Mouse (Mus musculus): ENCODE measurements at regions not wholly inside any gene's neighbourhood (a gene's known extent, or its start where the extent isn't known, plus 50 kb on each side); places are given as distances from the start of the nearest gene placed in this dataset.

DNA sequence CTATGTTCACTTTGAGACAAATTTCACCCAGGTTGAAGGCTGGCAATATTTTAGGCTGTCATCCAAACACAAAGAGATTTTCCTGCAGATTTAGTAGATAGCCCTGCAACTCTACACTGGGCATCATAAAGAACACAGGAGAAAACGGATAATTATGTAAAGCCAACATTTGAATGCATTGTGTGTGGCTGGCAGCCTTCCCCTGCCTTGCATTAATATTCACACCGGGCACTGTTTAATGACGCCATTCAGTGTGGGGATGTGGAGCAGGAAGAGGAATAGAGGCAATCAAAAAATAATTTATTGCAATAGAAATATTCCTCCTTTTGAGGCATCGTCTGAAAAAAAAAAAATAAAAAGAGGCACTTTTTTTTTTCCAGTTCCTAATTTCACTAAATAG lies 105.7 kb downstream of the Samd5 start:
- intact Hi-C loops (cut with DNase I): no loop called here
- no peak for DNase-seq (ENCODE audit: low spot score in 2 of 2)

GRCm38 (mm10) chr10:9557517-9558065 lies 117.4 kb downstream of the Samd5 start:
- intact Hi-C loops (cut with DNase I): no loop called here
- DNase-seq (ENCODE audit: low spot score in 2 of 2): no peak

- DNase-seq (ENCODE audit: low spot score in 2 of 2): peak in 1 of 2 experiments; percentile 70
- intact Hi-C loops (cut with DNase I): no loop called here
Observed at GRCm38 (mm10) chr10:9557092-9557491, 117.9 kb downstream of the Samd5 start.

DNA sequence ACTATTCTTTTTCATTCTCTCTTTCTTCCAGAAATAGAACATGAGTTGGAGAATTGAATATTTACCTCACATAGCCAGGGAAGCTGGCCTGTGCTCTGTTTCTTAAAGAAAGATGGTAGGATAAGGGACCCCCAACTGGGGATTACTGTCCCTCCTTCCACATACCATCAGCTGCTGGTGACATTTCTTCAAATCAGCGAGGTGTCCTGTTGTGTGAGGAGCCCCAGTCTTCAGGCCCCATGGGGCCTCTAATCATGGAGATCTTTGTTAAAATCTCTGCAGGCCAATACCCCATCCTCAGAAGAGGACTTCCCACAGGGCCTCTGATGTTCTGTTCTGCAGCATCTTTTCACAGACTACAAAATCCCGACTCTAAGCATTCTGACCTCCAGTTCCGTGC lies 121.1 kb downstream of the Samd5 start:
- intact Hi-C loops (cut with DNase I): no loop called here

DNA sequence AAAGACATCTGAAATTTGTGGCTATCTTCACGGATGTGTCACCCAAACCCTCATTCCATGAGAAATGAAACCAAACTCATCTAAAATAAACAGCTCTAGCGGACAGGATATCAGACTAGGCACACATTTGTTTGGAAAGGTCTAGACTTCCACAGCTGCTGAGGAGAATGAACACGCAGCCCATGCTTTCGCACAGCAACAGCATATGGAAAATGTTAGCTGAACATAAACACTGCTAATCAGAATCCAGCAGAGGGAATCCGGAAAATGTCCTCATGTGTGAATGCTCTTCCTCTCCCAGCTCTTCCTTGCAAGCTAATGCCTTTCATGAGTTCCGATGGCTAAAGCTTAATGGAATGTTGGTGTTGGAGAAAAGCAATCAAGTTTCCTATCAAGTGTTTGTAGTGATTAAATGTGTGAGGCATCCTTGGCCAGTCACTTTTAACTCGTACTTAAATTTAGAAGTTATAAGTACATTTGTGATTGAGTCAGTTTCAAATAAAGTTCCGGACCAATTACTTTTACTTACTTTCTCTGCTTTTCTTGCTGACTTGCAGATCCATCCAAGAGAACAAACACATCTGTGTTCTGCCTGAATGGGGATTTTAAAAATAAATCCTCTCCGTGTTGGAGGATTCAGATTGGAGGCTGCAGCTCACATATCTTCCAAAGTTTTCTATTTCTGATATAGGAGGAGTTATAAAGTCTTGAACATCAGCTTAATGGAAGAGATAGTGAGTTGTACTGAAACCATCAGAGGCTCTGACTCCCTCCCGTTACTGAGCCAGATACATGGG lies 124.9 kb downstream of the Samd5 start:
- peak; percentile 26 to 50 for DNase-seq (ENCODE audit: low spot score in 2 of 2)
- intact Hi-C loops (cut with DNase I): loop anchor here (1.0 kb wide), 1 partner anchor 88 kb away; no protein-coding TSS in a partner anchor

More for the DNA sequence above, 121.1 kb downstream of the Samd5 start:
- DNase-seq (ENCODE audit: low spot score in 2 of 2): no peak

GRCm38 (mm10) chr10:9545807-9546206 lies 129.2 kb downstream of the Samd5 start:
- intact Hi-C loops (cut with DNase I): no loop called here

DNA sequence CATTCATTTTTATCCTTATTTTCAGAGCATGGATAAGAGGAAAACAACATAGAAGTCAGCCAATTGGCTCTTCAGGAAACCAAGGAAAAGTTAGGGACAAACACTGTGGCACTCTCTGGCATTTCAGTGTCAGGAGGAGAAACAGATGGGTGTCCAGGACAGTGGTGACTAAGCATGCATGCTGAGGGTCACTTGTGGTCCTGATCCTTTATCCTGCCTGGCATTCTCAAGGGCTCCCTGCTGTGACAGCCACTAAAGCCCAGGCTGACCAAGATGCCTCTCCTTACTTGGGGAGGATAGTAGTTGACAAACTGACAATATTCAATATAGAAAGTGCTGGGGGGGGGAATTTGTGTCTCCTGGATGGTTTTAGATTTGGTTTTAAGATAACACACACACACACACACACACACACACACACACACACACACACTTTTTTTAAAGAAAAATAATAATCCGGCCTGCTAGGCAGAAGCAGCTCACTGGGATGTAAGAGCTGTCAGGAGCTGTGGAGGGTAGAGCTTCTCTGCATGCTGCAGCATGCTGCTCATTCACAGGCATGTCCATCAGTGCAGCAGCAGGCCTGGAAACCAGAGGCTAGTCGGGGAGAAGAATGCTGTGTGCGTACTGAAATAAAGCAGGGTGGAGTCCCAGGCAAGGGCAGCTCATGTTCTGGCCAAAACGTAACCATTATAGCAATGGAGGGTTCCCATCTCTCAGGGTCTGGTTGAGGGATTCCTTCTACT lies 130.8 kb downstream of the Samd5 start:
- DNase-seq (ENCODE audit: low spot score in 2 of 2): no peak
- intact Hi-C loops (cut with DNase I): no loop called here

More at GRCm38 (mm10) chr10:9545807-9546206, 129.2 kb downstream of the Samd5 start:
- DNase-seq (ENCODE audit: low spot score in 2 of 2): no peak

DNA sequence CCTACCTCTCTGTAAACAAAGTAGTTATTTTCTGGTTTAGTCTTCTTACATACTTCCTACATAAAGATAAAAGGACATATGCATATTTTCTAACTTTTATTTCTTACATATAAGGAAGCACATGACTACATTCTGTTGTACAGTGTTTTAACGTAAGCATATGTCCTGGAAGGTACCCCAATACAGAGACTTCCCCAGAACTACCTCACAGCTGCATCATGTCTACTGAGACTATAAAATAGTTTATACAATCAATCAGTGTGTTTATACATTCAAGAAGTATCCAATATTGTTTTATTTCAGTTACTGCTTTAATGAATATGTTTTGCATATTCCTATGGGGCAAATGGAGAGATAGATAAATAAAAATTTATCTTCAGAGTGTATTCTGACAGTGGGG lies 133.4 kb downstream of the Samd5 start:
- DNase-seq (ENCODE audit: low spot score in 2 of 2): no peak
- intact Hi-C loops (cut with DNase I): no loop called here

- intact Hi-C loops (cut with DNase I): no loop called here
- no peak for DNase-seq (ENCODE audit: low spot score in 2 of 2)
Observed at GRCm38 (mm10) chr10:9537686-9538085, 137.3 kb downstream of the Samd5 start.

GRCm38 (mm10) chr10:9534552-9534951 lies 140.5 kb downstream of the Samd5 start:
- intact Hi-C loops (cut with DNase I): no loop called here
- DNase-seq (ENCODE audit: low spot score in 2 of 2): no peak

- intact Hi-C loops (cut with DNase I): no loop called here
- DNase-seq (ENCODE audit: low spot score in 2 of 2): no peak
Observed at GRCm38 (mm10) chr10:9533283-9533682, 141.7 kb downstream of the Samd5 start.

DNA sequence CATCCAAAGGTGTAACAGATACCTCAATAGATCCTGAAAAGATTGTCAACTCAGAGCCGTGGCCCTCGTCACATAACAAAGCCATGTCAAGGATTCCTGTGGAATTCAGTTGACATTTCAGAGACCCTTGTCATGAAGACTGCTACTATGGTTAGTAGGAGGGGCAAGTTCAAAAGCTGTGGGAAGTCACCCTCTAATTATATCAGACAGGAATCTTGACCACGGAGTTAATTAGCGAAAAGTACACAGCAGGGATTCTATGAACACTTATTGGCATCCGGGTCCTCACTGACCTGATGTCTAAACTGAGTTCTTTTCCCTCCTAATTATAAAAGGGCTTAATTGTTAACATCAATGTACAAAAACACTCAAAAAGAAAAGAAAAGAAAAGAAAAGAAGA lies 143.1 kb downstream of the Samd5 start:
- DNase-seq (ENCODE audit: low spot score in 2 of 2): no peak
- intact Hi-C loops (cut with DNase I): no loop called here

DNA sequence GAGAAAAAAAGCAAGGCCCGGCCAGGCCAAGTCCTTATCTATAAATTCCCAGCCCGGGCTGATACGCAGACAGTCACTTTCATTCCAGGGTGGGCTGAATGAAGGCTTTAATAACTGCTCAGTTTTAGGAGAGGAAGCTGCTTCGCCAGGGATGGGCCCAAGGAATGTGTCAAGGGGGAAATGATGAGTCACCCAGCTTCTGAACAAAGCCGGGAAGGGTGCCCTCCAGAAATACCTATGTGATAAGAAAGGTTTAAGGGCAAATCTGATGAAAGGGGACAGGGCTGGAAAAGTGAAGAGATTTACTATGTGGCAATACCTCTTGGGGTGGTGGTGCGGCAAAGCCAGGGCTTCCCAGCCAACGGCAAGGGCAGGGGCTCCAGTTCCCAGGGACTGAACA lies 145.6 kb downstream of the Samd5 start:
- DNase-seq (ENCODE audit: low spot score in 2 of 2): no peak
- intact Hi-C loops (cut with DNase I): no loop called here

DNA sequence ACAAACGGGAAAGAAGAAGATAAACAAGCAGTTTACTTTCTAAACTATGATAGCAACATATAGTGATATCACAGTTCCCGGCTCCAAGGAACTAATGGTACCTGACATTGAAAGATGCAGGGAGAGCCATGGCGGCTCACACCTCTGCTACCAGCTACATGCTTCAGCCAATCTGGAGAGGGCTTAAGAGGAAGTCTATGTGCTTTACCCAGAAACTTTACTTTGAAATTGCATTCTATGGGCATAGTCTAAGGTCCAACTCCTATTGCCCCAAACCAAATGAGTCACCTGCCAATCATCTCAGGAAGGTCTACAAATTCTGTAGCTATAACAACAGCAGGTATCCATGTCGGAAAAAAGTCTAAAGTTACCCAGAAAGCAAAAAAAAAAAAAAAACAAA lies 146.9 kb downstream of the Samd5 start:
- no peak for DNase-seq (ENCODE audit: low spot score in 2 of 2)
- intact Hi-C loops (cut with DNase I): no loop called here

GRCm38 (mm10) chr10:9509764-9510390 lies 165.1 kb downstream of the Samd5 start:
- DNase-seq (ENCODE audit: low spot score in 2 of 2): no peak
- intact Hi-C loops (cut with DNase I): no loop called here

- DNase-seq (ENCODE audit: low spot score in 2 of 2): no peak
- intact Hi-C loops (cut with DNase I): no loop called here
Observed at GRCm38 (mm10) chr10:9509092-9509671, 165.8 kb downstream of the Samd5 start.

DNA sequence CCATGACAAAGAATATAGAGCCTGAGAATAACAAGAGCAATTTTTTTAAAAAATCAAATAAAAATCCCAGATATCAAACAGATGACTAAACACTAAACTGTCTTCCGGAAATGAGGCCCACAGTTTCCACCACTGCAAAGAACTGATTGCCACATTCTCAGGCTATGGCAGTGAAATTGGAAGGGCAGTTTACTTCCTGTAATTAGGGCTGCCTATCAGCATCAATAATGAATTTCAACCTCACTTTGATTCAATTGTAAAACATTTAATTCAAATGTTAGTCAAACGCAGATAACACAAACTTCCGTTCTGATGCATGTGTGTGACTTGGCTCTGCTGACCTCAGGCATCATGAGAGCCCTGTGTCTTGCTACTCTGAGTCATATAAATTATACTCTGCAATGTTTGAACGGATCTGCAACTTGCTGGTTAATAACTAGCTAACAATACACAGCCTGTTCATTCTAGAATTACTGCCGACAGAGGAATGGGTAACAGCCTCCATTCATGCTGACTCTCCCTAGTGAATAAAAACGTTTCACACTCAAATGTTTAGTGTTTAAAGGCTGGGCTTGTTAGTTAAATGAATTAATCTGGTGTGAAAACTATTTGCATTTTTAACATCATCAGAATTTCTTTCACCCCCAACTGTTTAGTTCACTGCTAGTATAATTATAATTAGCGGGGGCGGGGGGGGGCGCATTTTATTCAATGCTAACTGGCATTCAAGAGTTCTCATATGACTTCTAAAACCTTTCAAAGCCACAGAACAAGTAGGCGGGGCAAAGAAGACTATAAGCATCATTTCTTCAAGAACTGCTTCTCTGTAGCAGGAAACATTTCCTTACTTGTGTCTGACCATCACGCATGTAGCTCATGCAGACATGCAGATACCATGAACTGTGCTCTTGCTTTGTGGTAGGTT lies 171.2 kb downstream of the Samd5 start:
- intact Hi-C loops (cut with DNase I): no loop called here
- no peak for DNase-seq (ENCODE audit: low spot score in 2 of 2)

GRCm38 (mm10) chr10:9498550-9498949 lies 176.5 kb downstream of the Samd5 start:
- intact Hi-C loops (cut with DNase I): no loop called here
- DNase-seq (ENCODE audit: low spot score in 2 of 2): no peak

DNA sequence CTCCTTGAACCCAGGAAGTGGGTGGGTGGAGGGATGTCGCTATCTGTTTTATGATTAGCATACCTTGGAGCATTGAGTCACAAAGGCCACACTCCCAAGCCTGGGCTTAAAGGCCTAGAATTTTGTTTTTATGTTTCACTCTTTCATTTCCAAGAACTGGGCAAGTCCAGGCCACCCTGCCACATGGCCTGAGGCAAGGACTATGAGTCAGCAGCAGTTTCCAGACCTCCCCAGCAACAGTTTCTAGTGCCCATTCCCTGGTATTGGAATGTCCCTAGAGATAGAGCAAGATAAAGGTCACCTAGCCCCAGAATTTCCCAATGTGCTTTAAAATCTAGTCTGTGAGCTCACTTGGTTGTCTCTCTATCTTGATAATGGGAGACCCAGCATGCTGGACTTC lies 178.0 kb downstream of the Samd5 start:
- intact Hi-C loops (cut with DNase I): no loop called here
- no peak for DNase-seq (ENCODE audit: low spot score in 2 of 2)
